Mouse (Mus musculus) CH12.LX (cell line): Measurements from ENCODE around the gene Unk. TPM values are rescaled to one million over a fixed set of nuclear protein-coding genes. Genes with fewer than 3 reads are reported as not detected.

Experiments
- DNase-seq: peaks from one replicate; pipeline ENCODE4 v3.0.0-alpha.2; 2013; ENCODE audit errors: extremely low read depth
- H3K27ac ChIP-seq: 2 replicates; pipeline ENCODE4 v1.5.1; 2012; ENCODE audit warnings: low read depth, mild to moderate bottlenecking, control low read depth, moderate library complexity; ENCODE audit not compliant: insufficient read depth
- H3K27me3 ChIP-seq: replicated peaks from 2 replicates; pipeline ENCODE3; 2012; ENCODE audit warnings: inconsistent platforms
- H3K36me3 ChIP-seq, 2 experiments: replicated peaks in 1 of 2; 2 replicates each; pipeline versions ENCODE3 to v1.6.1; 2012; ENCODE audit warnings: inconsistent platforms in 1 of 2, low read length in 1 of 2, mild to moderate bottlenecking in 1 of 2, mixed read lengths in 1 of 2, moderate library complexity in 1 of 2; ENCODE audit not compliant: control insufficient read depth in 1 of 2, insufficient read depth in 1 of 2
- H3K4me1 ChIP-seq, 2 experiments: 2 replicates each; pipeline ENCODE4 v1.6.1; 2012; ENCODE audit warnings: inconsistent platforms in 1 of 2, moderate library complexity in 1 of 2; ENCODE audit not compliant: insufficient read depth in 2 of 2, control insufficient read depth in 1 of 2
- H3K4me2 ChIP-seq: 2 replicates; pipeline ENCODE4 v1.6.1; 2012; ENCODE audit warnings: low read depth, mild to moderate bottlenecking, control low read depth; ENCODE audit not compliant: poor library complexity, insufficient read depth, severe bottlenecking
- H3K4me3 ChIP-seq, 3 experiments: fragments of 150-350 bp in 1 of 3; sonication (generic) in 1 of 3; replicated peaks in 1 of 3; 2 replicates each; pipeline versions ENCODE3 to v1.5.1; 2011 to 2012; ENCODE audit warnings: low read depth in 2 of 3, low read length in 2 of 3, mild to moderate bottlenecking in 2 of 3, moderate library complexity in 2 of 3, control low read depth in 1 of 3, improper control_type of control experiment in 1 of 3, inconsistent platforms in 1 of 3, mixed read lengths in 1 of 3; ENCODE audit not compliant: poor library complexity in 1 of 3
- H3K79me2 ChIP-seq: replicated peaks from 2 replicates; pipeline ENCODE4 v1.6.1; 2012; ENCODE audit warnings: mild to moderate bottlenecking, moderate library complexity; ENCODE audit not compliant: control insufficient read depth, poor library complexity, insufficient read depth, severe bottlenecking; ENCODE audit errors: extremely low read depth
- H3K9ac ChIP-seq: 2 replicates; pipeline ENCODE4 v1.6.1; 2012; ENCODE audit warnings: low read depth, mild to moderate bottlenecking, control low read depth, moderate library complexity; ENCODE audit not compliant: insufficient read depth
- H3K9me3 ChIP-seq: replicated peaks from 2 replicates; pipeline ENCODE3; 2012; ENCODE audit warnings: low read length, inconsistent platforms, mixed read lengths
- CHD1 ChIP-seq: IDR thresholded peaks from 2 replicates; pipeline ENCODE4 v1.6.1; 2012; ENCODE audit warnings: low read depth, low read length, improper control_type of control experiment, inconsistent platforms
- CHD2 ChIP-seq: IDR thresholded peaks from 2 replicates; pipeline ENCODE4 v1.6.1; 2011; ENCODE audit warnings: low read length, improper control_type of control experiment
- E2F4 ChIP-seq: IDR thresholded peaks from 2 replicates; pipeline ENCODE4 v1.6.1; 2011; ENCODE audit warnings: low read depth, low read length, improper control_type of control experiment; ENCODE audit not compliant: insufficient replicate concordance
- EP300 ChIP-seq: IDR thresholded peaks from 2 replicates; pipeline ENCODE4 v1.6.1; 2011; ENCODE audit warnings: low read length, improper control_type of control experiment
- ETS1 ChIP-seq: conservative IDR thresholded peaks from 2 replicates; pipeline ENCODE4 v1.6.1; 2012; ENCODE audit warnings: low read depth, mild to moderate bottlenecking, inconsistent platforms, low read length, improper control_type of control experiment, moderate library complexity
- JUND ChIP-seq: conservative IDR thresholded peaks from 2 replicates; pipeline ENCODE4 v1.6.1; 2011; ENCODE audit warnings: low read depth, low read length, improper control_type of control experiment
- KAT2A ChIP-seq: IDR thresholded peaks from 2 replicates; pipeline ENCODE4 v1.6.1; 2012; ENCODE audit warnings: low read length, improper control_type of control experiment, inconsistent platforms; ENCODE audit not compliant: insufficient replicate concordance
- MXI1 ChIP-seq: IDR thresholded peaks from 2 replicates; pipeline ENCODE4 v1.6.1; 2011; ENCODE audit warnings: mild to moderate bottlenecking, low read depth, low read length, improper control_type of control experiment
- NELFE ChIP-seq: IDR thresholded peaks from 2 replicates; pipeline ENCODE4 v1.6.1; 2011; ENCODE audit warnings: low read depth, low read length, improper control_type of control experiment
- NRF1 ChIP-seq: IDR thresholded peaks from 2 replicates; pipeline ENCODE4 v1.6.1; 2014; ENCODE audit warnings: low read depth, mild to moderate bottlenecking, inconsistent platforms, low read length, improper control_type of control experiment, moderate library complexity
- RAD21 ChIP-seq: IDR thresholded peaks from 2 replicates; pipeline ENCODE4 v1.6.1; 2011; ENCODE audit warnings: low read depth, mild to moderate bottlenecking, low read length, improper control_type of control experiment, moderate library complexity
- SMC3 ChIP-seq: IDR thresholded peaks from 2 replicates; pipeline ENCODE4 v1.6.1; 2011; ENCODE audit warnings: low read depth, low read length, improper control_type of control experiment
- TBP ChIP-seq: conservative IDR thresholded peaks from 2 replicates; pipeline ENCODE4 v1.6.1; 2011; ENCODE audit warnings: low read depth, low read length, improper control_type of control experiment
- TCF12 ChIP-seq: IDR thresholded peaks from 2 replicates; pipeline ENCODE4 v1.6.1; 2014; ENCODE audit warnings: low read depth, mild to moderate bottlenecking, inconsistent platforms, low read length, improper control_type of control experiment
- UBTF ChIP-seq: IDR thresholded peaks from 2 replicates; pipeline ENCODE4 v1.6.1; 2012; ENCODE audit warnings: low read depth, mild to moderate bottlenecking, inconsistent platforms, low read length, improper control_type of control experiment, moderate library complexity
- USF2 ChIP-seq: conservative IDR thresholded peaks from 2 replicates; pipeline ENCODE4 v1.6.1; 2011; ENCODE audit warnings: low read depth, low read length, improper control_type of control experiment
- ZC3H11A ChIP-seq: IDR thresholded peaks from 2 replicates; pipeline ENCODE4 v1.6.1; 2012; ENCODE audit warnings: low read depth, mild to moderate bottlenecking, inconsistent platforms, low read length, improper control_type of control experiment
- ZKSCAN1 ChIP-seq: IDR thresholded peaks from 2 replicates; pipeline ENCODE4 v1.6.1; 2012; ENCODE audit warnings: low read depth, inconsistent platforms, low read length, improper control_type of control experiment, borderline replicate concordance
- ZMIZ1 ChIP-seq: IDR thresholded peaks from 2 replicates; pipeline ENCODE4 v1.6.1; 2012; ENCODE audit warnings: low read depth, mild to moderate bottlenecking, inconsistent platforms, low read length, improper control_type of control experiment
- ZNF384 ChIP-seq: IDR thresholded peaks from 2 replicates; pipeline ENCODE4 v1.6.1; 2012; ENCODE audit warnings: low read depth, low read length, improper control_type of control experiment, inconsistent platforms
- dilution Hi-C: fragments of 300-500 bp; cut with MboI; formaldehyde crosslinking; loops from 2 replicates; pipeline ENCODE4 v1.14.3; 2020; ENCODE audit warnings: low sequenced_read_pairs; ENCODE audit not compliant: extremely low pct_unique_long_range_greater_than_20kb, extremely low pct_ligation_motif_present
- in situ Hi-C: fragments of 300-500 bp; cut with MboI; formaldehyde crosslinking; loops from 3 replicates; pipeline ENCODE4 v1.14.3; 2019; ENCODE audit warnings: low sequenced_read_pairs, low pct_ligation_motif_present, low pct_unique_long_range_greater_than_20kb, mixed read lengths
- polyA plus RNA-seq: library from polyadenylated mRNA; unstranded; fragments of >175 nt; gene quantifications from 2 replicates; pipeline ENCODE4 v1.2.1, GENCODE M21; 2012; ENCODE audit warnings: low read depth; ENCODE audit not compliant: insufficient read length
- total RNA-seq, 2 experiments: library from RNA; depleted of rRNA; stranded (reverse); fragments of 300-350 nt in 1 of 2; fragments of >200 nt in 1 of 2; gene quantifications; 2 replicates each; pipeline ENCODE4 v1.2.3; 2012 to 2014

Unk gene
- total and polyA plus RNA-seq, 3 experiments: 20.9 to 35.0 (median 24.7) TPM

DNA sequence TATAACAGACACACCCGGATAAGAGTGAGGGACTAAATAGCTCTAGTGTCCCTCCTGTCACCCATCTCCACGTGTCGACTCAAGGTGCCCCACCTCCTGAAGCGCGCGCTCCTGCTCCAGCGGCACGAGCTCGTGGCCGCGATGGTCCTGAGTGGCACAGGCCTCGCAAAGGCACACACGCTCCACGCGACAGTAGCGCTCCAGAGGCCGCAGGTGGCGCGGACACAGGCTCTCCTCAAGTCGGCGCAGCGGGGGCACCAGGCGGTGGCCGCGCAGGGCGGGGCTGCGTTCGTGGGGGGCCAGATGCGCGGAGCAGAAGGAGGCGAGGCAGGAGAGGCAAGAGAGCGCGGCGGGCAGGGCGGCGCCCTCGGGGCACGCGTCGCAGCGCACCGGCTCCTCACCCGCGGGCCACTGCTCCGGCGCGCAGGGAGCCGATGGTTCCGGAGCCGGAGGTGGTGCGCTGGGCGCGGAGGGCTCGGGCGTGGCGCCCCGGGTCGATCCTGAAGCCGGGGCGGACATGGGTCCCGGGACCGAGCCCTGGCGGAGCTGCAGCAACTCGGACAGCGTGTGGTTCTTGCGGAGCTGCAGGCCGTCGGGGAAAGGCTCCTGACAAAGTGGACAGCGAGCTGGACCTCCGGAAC, 79.4 kb downstream of the Unk start:
- H3K36me3 ChIP-seq: no peaks in the 10 kb centered on the region
- DNase-seq: no peak
- peaks cover 13 to 14% of the 10 kb centered on the region in 2 experiments for H3K4me1 ChIP-seq
- in situ Hi-C loops: no loop called here
- TF ChIP-seq TBP: no peak
- TF ChIP-seq EP300: no peak
- no peaks in the 10 kb centered on the region for H3K79me2 ChIP-seq
- H3K27ac ChIP-seq: no peak overlapping the region
- H3K9ac ChIP-seq: no peak overlapping the region
- no peak overlapping the region for H3K4me2 ChIP-seq
- no peaks in the 10 kb centered on the region for H3K27me3 ChIP-seq
- no peak overlapping the region for H3K4me3 ChIP-seq
- dilution Hi-C loops: no loop called here
- H3K9me3 ChIP-seq: peaks cover 12% of the 10 kb centered on the region

DNA sequence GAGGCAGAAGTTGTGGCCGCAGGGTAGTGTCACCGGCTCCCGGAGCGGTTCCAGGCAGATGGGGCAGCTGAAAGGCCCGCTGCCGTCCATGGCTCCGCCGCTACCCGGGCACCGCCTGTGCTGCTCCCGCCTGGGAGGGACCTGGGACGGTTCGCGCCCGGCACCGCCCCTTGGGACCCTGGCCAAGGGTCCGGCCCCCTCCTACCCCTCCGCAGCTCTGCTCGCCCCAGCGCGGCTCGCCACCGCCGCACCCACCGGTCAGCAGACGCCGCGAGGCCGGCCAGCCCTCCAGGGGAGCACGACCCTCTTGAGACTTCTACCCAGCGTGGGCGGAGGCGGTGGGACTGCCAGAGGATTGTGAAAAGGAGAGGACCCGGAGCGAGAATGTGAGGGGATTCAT, 80.0 kb downstream of the Unk start:
- no peak for TF ChIP-seq KAT2A
- no peak for TF ChIP-seq EP300
- TF ChIP-seq MXI1: no peak
- no peak for TF ChIP-seq NELFE
- TF ChIP-seq ZNF384: no peak
- TF ChIP-seq SMC3: no peak
- no peak for TF ChIP-seq NRF1
- no peak for TF ChIP-seq UBTF
- TF ChIP-seq ETS1: no peak
- TF ChIP-seq JUND: no peak
- TF ChIP-seq E2F4: no peak
- TF ChIP-seq CHD1: no peak
- no peak for TF ChIP-seq RAD21
- H3K27me3 ChIP-seq: no peaks in the 10 kb centered on the region
- no peak overlapping the region for H3K9ac ChIP-seq
- H3K79me2 ChIP-seq: no peaks in the 10 kb centered on the region
- no peak overlapping the region for H3K4me2 ChIP-seq
- dilution Hi-C loops: no loop called here
- peaks cover 12 to 13% of the 10 kb centered on the region in 2 experiments for H3K4me1 ChIP-seq
- in situ Hi-C loops: no loop called here
- H3K9me3 ChIP-seq: peaks cover 12% of the 10 kb centered on the region
- DNase-seq: no peak
- H3K36me3 ChIP-seq: no peaks in the 10 kb centered on the region
- H3K27ac ChIP-seq: no peak overlapping the region
- no peak overlapping the region for H3K4me3 ChIP-seq

DNA sequence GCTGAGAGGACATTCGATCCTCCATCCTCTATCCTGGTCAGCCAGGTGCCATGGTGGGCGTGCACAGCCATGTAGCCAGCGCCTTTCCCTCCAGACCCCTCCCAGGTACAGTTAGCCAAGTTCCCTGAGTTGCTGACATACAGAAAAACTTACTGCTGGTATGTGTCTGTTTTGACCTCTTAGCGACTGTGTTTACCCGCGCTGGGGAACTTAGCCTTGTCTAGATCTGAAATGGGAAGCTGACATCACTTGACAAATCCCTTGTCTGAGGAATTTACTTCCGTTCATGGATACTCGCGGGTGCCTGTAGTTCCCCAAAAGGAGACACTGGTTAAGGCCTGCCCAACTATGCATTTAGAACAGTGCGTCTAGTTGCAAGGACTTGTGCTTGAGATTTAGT, 80.4 kb downstream of the Unk start:
- DNase-seq: no peak
- Histone ChIP-seq H3K4me2 (no peak overlapping the region), H3K79me2 (no peaks in the 10 kb centered on the region), H3K4me1 (peaks cover 12 to 13% of the 10 kb centered on the region in 2 experiments), H3K9ac (no peak overlapping the region), H3K9me3 (peaks cover 12% of the 10 kb centered on the region), H3K27ac (no peak overlapping the region), H3K27me3 (no peaks in the 10 kb centered on the region), H3K4me3 (no peak overlapping the region), H3K36me3 (no peaks in the 10 kb centered on the region)
- dilution Hi-C loops (no loop called here), in situ Hi-C loops (no loop called here)
- no peak for TF ChIP-seq ZMIZ1
- no peak for TF ChIP-seq RAD21
- TF ChIP-seq CHD2: no peak
- TF ChIP-seq ZKSCAN1: no peak
- no peak for TF ChIP-seq CHD1
- no peak for TF ChIP-seq MXI1
- TF ChIP-seq ETS1: no peak
- TF ChIP-seq USF2: no peak
- no peak for TF ChIP-seq TCF12
- TF ChIP-seq ZC3H11A: no peak
- TF ChIP-seq, all 38 proteins: peak for 0
